Mouse (Mus musculus) liver, embryonic 15.5 days (tissue): ENCODE measurements around the gene Glyctk. TPM values are rescaled to one million over a fixed set of nuclear protein-coding genes. Genes with fewer than 3 reads are reported as not detected.

Experiments
- ATAC-seq: fragments of 200-750 bp; cut with Nextera tagmentation; 2 replicates; pipeline ENCODE4 v1.8.0; 2017; ENCODE audit warnings: moderate number of reproducible peaks, mild to moderate bottlenecking, moderate library complexity; ENCODE audit not compliant: insufficient read depth
- H3K27ac ChIP-seq: fragments of 300-500 bp; sonication (generic); replicated peaks from 2 replicates; pipeline ENCODE4 v1.5.1; 2015; ENCODE audit warnings: mild to moderate bottlenecking, inconsistent platforms
- H3K27me3 ChIP-seq: fragments of 300-500 bp; sonication (generic); 2 replicates; pipeline ENCODE4 v1.6.1; 2015; ENCODE audit warnings: mild to moderate bottlenecking, inconsistent platforms
- H3K36me3 ChIP-seq: fragments of 300-500 bp; sonication (generic); replicated peaks from 2 replicates; pipeline ENCODE4 v1.6.1; 2015; ENCODE audit warnings: moderate library complexity, mild to moderate bottlenecking, inconsistent platforms
- H3K4me1 ChIP-seq: fragments of 300-500 bp; sonication (generic); replicated peaks from 2 replicates; pipeline ENCODE4 v1.6.1; 2015; ENCODE audit warnings: inconsistent platforms
- H3K4me2 ChIP-seq: fragments of 300-500 bp; sonication (generic); 2 replicates; pipeline ENCODE4 v1.6.1; 2015; ENCODE audit warnings: moderate library complexity, mild to moderate bottlenecking, inconsistent platforms
- H3K4me3 ChIP-seq: fragments of 300-500 bp; sonication (generic); replicated peaks from 2 replicates; pipeline ENCODE4 v1.5.1; 2015; ENCODE audit warnings: mild to moderate bottlenecking, inconsistent platforms
- H3K9ac ChIP-seq: fragments of 300-500 bp; sonication (generic); 2 replicates; pipeline ENCODE4 v1.6.1; 2015; ENCODE audit warnings: moderate library complexity, mild to moderate bottlenecking, inconsistent platforms
- H3K9me3 ChIP-seq: fragments of 300-500 bp; sonication (generic); replicated peaks from 2 replicates; pipeline ENCODE4 v1.6.1; 2016; ENCODE audit warnings: inconsistent platforms
- WGBS: fragments of 180-500 bp; shearing (Covaris S2); methylation state at CpG from one replicate; pipeline ENCODE4 v1.1.7; 2015; ENCODE audit warnings: mixed read lengths; ENCODE audit not compliant: insufficient replicate concordance; 5-methylcytosine and 5-hydroxymethylcytosine counted together
- polyA plus RNA-seq: library from polyadenylated mRNA; unstranded; fragments of >200 nt; fragmentation: Nextera tagmentation; extraction: Ambion mirVana; gene quantifications from 2 replicates; pipeline ENCODE4 v1.2.1, GENCODE M21; 2015

The Glyctk gene
- polyA plus RNA-seq, 1 experiment from 2014 or later: 22.2 TPM

GRCm38 (mm10) chr9:106197081-106197713 lies 39.3 kb upstream of the Glyctk start:
- Histone ChIP-seq H3K9ac (no peak overlapping the region), H3K27me3 (peaks cover 15% of the 10 kb centered on the region; the same call in 1 of the 2 replicates), H3K4me1 (peaks cover 30% of the 10 kb centered on the region), H3K4me3 (peak overlapping the region; percentile 1; the same call in 1 of the 2 replicates), H3K27ac (no peak overlapping the region), H3K36me3 (peaks cover 16% of the 10 kb centered on the region), H3K4me2 (peak overlapping the region; percentile 85), H3K9me3 (no peaks in the 10 kb centered on the region)
- 73% methylated on average over 3 of the region's 3 CpGs for WGBS
- ATAC-seq: no peak

- Histone ChIP-seq H3K27ac (no peak overlapping the region), H3K27me3 (peaks cover 15% of the 10 kb centered on the region; the same call in 1 of the 2 replicates), H3K9ac (no peak overlapping the region), H3K9me3 (no peaks in the 10 kb centered on the region), H3K4me3 (no peak overlapping the region), H3K4me1 (peaks cover 27% of the 10 kb centered on the region), H3K4me2 (no peak overlapping the region), H3K36me3 (peaks cover 31% of the 10 kb centered on the region)
- no peak for ATAC-seq
- WGBS: 86% methylated on average over 8 of the region's 8 CpGs
Measured at GRCm38 (mm10) chr9:106195693-106196092, 37.8 kb upstream of the Glyctk start.

- no peak overlapping the region for H3K9ac ChIP-seq
- no peaks in the 10 kb centered on the region for H3K9me3 ChIP-seq
- peaks cover 46% of the 10 kb centered on the region for H3K36me3 ChIP-seq
- H3K4me3 ChIP-seq: no peak overlapping the region
- H3K27ac ChIP-seq: no peak overlapping the region
- no peak for ATAC-seq
- WGBS: 75% methylated on average over 8 of the region's 8 CpGs
- peaks cover 15% of the 10 kb centered on the region; the same call in 1 of the 2 replicates for H3K27me3 ChIP-seq
- H3K4me1 ChIP-seq: peaks cover 16% of the 10 kb centered on the region
- H3K4me2 ChIP-seq: no peak overlapping the region
Measured at GRCm38 (mm10) chr9:106193930-106194807, 36.2 kb upstream of the Glyctk start.

GRCm38 (mm10) chr9:106192998-106193397 lies 35.1 kb upstream of the Glyctk start:
- WGBS: 18% methylated on average over 1 of the region's 1 CpGs
- Histone ChIP-seq H3K27ac (no peak overlapping the region; the same call in 1 of the 2 replicates), H3K4me2 (no peak overlapping the region), H3K9ac (no peak overlapping the region), H3K9me3 (no peaks in the 10 kb centered on the region), H3K4me3 (no peak overlapping the region), H3K4me1 (peaks cover 4% of the 10 kb centered on the region; the same call in 1 of the 2 replicates), H3K27me3 (peaks cover 4% of the 10 kb centered on the region; the same call in 1 of the 2 replicates), H3K36me3 (peaks cover 58% of the 10 kb centered on the region)
- peak; percentile 20; the same call in 1 of the 2 replicates for ATAC-seq

GRCm38 (mm10) chr9:106192024-106192423 lies 34.1 kb upstream of the Glyctk start:
- no peak for ATAC-seq
- H3K4me1 ChIP-seq: no peaks in the 10 kb centered on the region; the same call in 1 of the 2 replicates
- peaks cover 68% of the 10 kb centered on the region for H3K36me3 ChIP-seq
- H3K4me3 ChIP-seq: no peak overlapping the region
- H3K9ac ChIP-seq: no peak overlapping the region
- no peaks in the 10 kb centered on the region for H3K27me3 ChIP-seq
- WGBS: 84% methylated on average over 8 of the region's 8 CpGs
- H3K4me2 ChIP-seq: no peak overlapping the region
- no peaks in the 10 kb centered on the region for H3K9me3 ChIP-seq
- H3K27ac ChIP-seq: no peak overlapping the region

- Histone ChIP-seq H3K27ac (no peak overlapping the region), H3K36me3 (peaks cover 70% of the 10 kb centered on the region), H3K9me3 (no peaks in the 10 kb centered on the region), H3K9ac (no peak overlapping the region), H3K27me3 (no peaks in the 10 kb centered on the region), H3K4me2 (no peak overlapping the region), H3K4me3 (no peak overlapping the region), H3K4me1 (no peaks in the 10 kb centered on the region; the same call in 1 of the 2 replicates)
- 85% methylated on average over 1 of the region's 1 CpGs for WGBS
- no peak for ATAC-seq
Measured at GRCm38 (mm10) chr9:106191355-106191754, 33.4 kb upstream of the Glyctk start.

- no peak overlapping the region for H3K4me2 ChIP-seq
- H3K27me3 ChIP-seq: no peaks in the 10 kb centered on the region
- 87% methylated on average over 5 of the region's 5 CpGs for WGBS
- no peak overlapping the region for H3K9ac ChIP-seq
- no peaks in the 10 kb centered on the region for H3K9me3 ChIP-seq
- no peak overlapping the region for H3K27ac ChIP-seq
- ATAC-seq: no peak
- no peak overlapping the region for H3K4me3 ChIP-seq
- peaks cover 99% of the 10 kb centered on the region for H3K36me3 ChIP-seq
- no peaks in the 10 kb centered on the region for H3K4me1 ChIP-seq
Measured at GRCm38 (mm10) chr9:106183996-106184395, 26.1 kb upstream of the Glyctk start.

GRCm38 (mm10) chr9:106182146-106182545 lies 24.2 kb upstream of the Glyctk start:
- Histone ChIP-seq H3K9ac (no peak overlapping the region), H3K36me3 (peaks cover 99% of the 10 kb centered on the region), H3K27me3 (no peaks in the 10 kb centered on the region), H3K4me1 (no peaks in the 10 kb centered on the region), H3K4me2 (no peak overlapping the region), H3K4me3 (no peak overlapping the region), H3K27ac (no peak overlapping the region), H3K9me3 (no peaks in the 10 kb centered on the region)
- no peak for ATAC-seq
- WGBS: 83% methylated on average over 4 of the region's 4 CpGs

GRCm38 (mm10) chr9:106179964-106180363 lies 22.0 kb upstream of the Glyctk start:
- peaks cover 89% of the 10 kb centered on the region for H3K36me3 ChIP-seq
- H3K4me2 ChIP-seq: no peak overlapping the region
- no peaks in the 10 kb centered on the region for H3K9me3 ChIP-seq
- no peak overlapping the region for H3K4me3 ChIP-seq
- no peak overlapping the region for H3K9ac ChIP-seq
- H3K4me1 ChIP-seq: peaks cover 10% of the 10 kb centered on the region
- no peak overlapping the region for H3K27ac ChIP-seq
- WGBS: 81% methylated on average over 3 of the region's 3 CpGs
- no peaks in the 10 kb centered on the region for H3K27me3 ChIP-seq
- no peak for ATAC-seq

- WGBS: 82% methylated on average over 2 of the region's 2 CpGs
- H3K9me3 ChIP-seq: no peaks in the 10 kb centered on the region
- peaks cover 88% of the 10 kb centered on the region for H3K36me3 ChIP-seq
- no peaks in the 10 kb centered on the region for H3K27me3 ChIP-seq
- no peak overlapping the region for H3K27ac ChIP-seq
- no peak overlapping the region for H3K9ac ChIP-seq
- no peak overlapping the region for H3K4me2 ChIP-seq
- peaks cover 15% of the 10 kb centered on the region for H3K4me1 ChIP-seq
- H3K4me3 ChIP-seq: no peak overlapping the region
- ATAC-seq: no peak
Measured at GRCm38 (mm10) chr9:106179454-106179853, 21.5 kb upstream of the Glyctk start.

GRCm38 (mm10) chr9:106177799-106178198 lies 19.9 kb upstream of the Glyctk start:
- Histone ChIP-seq H3K4me2 (no peak overlapping the region), H3K27ac (no peak overlapping the region), H3K4me1 (peaks cover 29% of the 10 kb centered on the region), H3K27me3 (no peaks in the 10 kb centered on the region), H3K9me3 (no peaks in the 10 kb centered on the region), H3K4me3 (no peak overlapping the region), H3K36me3 (peaks cover 77% of the 10 kb centered on the region), H3K9ac (no peak overlapping the region)
- ATAC-seq: no peak
- WGBS: 86% methylated on average over 6 of the region's 6 CpGs
